Mouse (Mus musculus): ENCODE measurements around the gene Gm17482.
"Not testable (repeated sequence)": the region's sequence is repeated elsewhere in the genome, so short reads cannot be mapped to it uniquely, and the experiment has no call there.

The Gm17482 gene

DNA sequence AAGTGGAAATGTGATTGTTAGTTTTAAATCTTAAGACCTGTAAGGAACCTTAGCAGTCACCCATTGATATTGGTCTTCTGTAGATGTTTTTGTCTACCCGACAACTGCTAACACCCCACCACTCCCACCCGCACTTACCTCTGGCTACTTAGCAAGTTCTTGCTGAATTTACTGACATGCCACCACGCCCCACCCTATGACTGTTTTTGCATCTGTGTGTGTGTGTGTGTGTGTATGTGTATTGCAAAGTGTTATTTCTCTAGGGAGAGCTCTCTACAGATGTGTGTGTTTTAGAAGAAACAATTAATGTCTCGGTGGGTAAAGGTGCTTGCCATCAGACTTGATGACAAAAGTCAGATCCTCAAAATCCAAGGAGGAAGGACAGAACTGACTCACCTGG lies at the start of gene Gm17482:
Gm17482 (plus strand) TSS at position 301 of the 400 bp plus-strand sequence.
- DNase-seq (ENCODE audit: low spot score) = no peak

- no peak for DNase-seq (ENCODE audit: low spot score)
Observed at GRCm38 (mm10) chr6:115178826-115179225, 48.3 kb upstream of the Gm17482 start.

DNA sequence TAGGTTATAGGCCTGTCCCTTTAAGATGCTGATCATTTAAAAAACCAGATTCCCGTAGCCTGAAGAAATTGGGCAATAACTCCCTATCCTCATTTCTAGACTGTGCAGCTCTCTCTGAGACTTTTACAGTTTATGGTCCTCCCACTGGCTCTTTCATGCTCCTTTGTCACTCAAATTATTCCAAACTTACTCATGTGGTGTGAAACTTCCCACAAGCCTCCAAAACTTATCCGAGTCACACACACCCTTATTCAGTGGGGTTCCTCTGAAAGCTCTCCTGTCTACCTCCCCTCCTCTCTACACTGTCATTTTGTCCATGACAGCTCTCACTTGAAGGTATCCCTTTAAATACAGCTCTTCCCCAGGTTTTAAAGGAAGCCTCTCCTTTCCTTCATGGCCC lies 46.0 kb upstream of the Gm17482 start:
- DNase-seq (ENCODE audit: low spot score) = no peak

- DNase-seq (ENCODE audit: low spot score) = no peak
Observed at GRCm38 (mm10) chr6:115191111-115191510, 36.0 kb upstream of the Gm17482 start.

DNA sequence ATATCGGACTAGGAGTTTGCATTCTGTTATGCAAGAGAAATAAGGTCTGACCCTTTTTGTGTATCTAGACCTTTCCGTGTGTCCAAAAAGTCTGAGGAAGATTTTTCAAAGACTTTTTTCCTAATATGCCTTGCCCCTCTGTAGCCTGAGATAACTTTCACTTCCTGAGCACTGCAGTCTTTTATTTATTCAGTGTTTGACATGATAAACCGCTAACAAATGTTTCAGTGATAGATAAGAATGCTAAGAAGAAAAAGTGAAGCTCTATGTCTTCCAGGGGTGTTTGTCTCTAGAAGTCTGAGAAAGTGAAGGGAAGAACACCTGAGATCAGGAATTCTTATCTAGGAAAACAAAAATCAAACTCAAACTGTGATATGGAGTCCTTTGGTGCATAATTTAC lies 26.4 kb upstream of the Gm17482 start:
- no peak for DNase-seq (ENCODE audit: low spot score)

- no peak for DNase-seq (ENCODE audit: low spot score)
Observed at GRCm38 (mm10) chr6:115203029-115203428, 24.1 kb upstream of the Gm17482 start.

DNA sequence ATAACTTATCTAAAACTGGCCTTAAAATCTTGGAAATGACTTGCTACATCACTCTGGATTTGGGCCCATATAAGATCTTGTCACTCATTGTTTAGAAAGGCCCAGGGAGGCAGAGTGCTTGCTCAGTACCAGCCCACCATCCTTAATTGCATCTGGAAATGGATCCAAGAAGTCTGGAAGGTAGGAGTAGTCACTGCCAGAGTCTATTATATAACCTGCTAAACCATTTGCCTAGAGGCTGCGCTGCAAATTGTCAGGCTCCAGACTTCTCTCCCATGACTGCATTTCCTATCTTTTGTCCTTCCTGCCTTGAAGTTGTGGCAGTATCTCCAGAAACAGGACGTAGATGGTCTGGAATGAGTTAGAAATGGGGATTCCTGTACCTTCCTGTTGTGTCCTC lies 17.0 kb upstream of the Gm17482 start:
- no peak for DNase-seq (ENCODE audit: low spot score)

GRCm38 (mm10) chr6:115210820-115211219 lies 16.3 kb upstream of the Gm17482 start:
- no peak for DNase-seq (ENCODE audit: low spot score)

DNA sequence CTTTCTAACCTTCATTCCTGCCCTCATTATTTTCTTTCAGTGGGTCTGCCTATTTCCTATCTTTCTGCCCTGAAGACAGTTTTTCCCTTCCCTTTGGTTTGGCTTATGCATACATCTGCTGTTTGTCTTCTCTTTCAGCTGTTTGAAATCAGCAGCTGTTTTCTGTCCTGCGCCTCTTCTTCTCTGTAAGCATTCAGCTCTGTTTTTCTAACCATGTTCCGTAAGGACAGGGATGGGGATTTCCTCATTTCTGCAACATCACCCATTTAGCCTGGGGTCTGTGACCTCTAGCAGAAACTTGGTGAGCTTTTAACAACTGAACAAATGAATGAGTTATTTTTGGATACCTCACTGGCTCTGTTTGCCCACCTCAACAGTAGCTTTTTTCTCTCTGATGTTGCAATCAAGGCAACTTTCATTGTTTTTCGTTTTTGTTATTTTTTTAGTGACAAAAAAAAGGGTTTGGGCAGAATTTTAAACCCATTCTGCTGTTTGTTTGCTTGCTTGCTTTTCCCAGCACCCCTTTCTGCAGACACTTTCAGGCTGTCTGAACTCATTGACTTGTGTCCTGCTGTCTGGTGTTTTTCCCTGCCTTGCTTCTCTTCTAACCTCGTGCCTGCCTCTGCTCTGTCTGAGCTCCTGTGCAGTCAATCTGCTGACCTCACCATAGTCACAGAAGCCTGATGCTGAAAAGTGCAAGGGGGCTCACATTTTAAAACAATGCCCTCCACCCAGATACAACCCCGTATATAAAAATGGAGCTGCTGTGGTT lies 14.8 kb upstream of the Gm17482 start:
- DNase-seq (ENCODE audit: low spot score) = no peak

DNA sequence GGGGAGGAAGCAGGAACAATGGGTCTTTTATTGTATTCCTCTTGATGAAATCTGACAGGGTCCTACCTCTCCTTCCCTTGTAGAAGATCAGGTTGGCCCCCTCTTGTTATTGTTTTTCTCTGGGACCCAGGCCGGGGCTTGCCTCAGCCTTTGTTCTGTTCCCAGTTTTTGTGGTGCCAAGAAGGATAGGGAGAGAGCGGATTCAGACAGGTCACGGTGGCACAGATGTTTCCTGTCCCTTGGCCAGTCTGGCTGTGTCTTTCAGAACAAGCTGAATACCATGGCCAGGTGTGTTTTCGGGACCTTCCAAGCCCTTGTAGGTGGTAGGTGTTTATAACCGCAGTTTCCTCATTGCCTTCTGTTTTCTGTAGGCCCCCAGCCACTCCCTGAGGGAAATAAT lies 14.0 kb upstream of the Gm17482 start:
- DNase-seq (ENCODE audit: low spot score) = no peak

DNA sequence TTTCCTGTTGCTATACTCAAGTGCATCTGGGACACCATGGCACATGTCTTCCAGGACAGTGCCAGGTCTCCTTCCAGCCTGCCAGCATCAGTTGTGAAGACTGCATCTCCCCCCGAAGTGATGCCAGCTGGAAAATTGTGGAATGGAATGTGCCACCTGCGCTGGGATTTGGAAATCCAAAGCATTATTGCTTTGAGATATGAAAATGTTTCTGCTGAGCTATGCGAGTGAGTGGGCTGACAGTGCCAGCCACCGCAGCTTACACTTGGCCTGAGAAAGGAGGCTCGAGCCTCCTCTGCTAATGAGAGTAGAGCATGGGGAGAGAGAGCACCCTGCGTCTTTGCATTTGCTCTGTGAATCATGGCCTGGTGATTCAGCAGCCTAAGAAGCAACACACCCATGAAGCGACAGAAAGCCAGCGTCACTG lies 5.9 kb upstream of the Gm17482 start:
- DNase-seq (ENCODE audit: low spot score) = no peak

DNA sequence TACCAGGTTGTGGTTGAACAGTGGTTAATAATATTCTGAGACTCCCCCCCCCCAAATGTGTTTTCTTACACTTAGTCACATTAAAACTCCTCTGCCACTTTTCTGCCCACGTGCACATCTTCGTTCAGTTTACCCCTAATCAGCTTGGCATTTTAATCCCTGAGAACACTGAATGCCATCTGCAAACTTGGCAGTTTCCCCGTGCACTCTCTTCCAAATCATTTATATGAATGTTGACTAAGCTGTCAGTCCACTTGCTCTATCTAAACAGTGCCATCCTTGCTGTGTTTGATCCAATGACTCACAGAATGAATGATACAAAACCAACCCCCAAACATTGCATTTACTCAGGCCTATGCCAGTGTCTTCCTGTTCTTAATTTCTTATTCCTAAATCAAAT lies 1.6 kb upstream of the Gm17482 start:
- DNase-seq (ENCODE audit: low spot score) = no peak

DNA sequence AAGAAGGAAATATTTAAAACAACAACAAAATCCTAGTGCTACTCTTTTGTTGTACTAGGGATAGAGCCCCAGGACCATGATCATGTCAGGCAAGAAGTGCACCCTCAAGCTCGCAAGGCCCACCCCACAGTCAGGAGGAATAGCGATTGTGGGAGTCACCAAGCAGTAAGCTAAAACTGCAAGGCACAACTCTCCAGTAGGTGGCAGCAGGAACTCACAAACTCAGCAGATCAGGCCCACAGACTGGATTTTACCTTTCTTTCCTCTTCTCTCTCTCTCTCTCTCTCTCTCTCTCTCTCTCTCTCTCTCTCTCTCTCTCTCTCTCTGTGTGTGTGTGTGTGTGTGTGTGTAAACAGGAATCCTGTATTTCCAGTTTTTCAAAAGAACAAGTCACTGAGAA lies 386 bp downstream of the Gm17482 start:
- DNase-seq (ENCODE audit: low spot score) = peak; percentile 9

GRCm38 (mm10) chr6:115230557-115230956 lies 3.4 kb downstream of the Gm17482 start:
- no peak for DNase-seq (ENCODE audit: low spot score)

DNA sequence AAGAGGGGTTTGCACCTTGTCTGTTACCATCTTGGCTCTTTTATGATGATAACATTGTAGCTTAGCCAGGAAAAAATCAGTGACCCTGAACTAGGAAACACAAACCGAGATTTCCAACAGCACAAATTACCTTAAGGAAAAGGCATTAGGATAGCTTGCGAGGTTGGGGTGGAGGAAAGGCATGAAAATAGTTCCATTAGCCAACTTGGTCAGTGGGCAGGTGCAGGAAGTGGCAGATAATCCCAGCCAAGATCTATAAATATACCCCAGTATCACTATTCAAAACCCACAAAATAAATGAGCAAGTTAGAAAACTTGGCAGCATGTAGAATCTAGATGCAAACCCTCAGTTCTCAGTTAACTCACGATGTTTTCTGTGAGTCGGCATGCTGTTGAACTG lies 4.7 kb downstream of the Gm17482 start:
- DNase-seq (ENCODE audit: low spot score) = no peak

- DNase-seq (ENCODE audit: low spot score) = no peak
Observed at GRCm38 (mm10) chr6:115232562-115232961, 5.4 kb downstream of the Gm17482 start.

- DNase-seq (ENCODE audit: low spot score) = no peak
Observed at GRCm38 (mm10) chr6:115238031-115239027, 11.2 kb downstream of the Gm17482 start.

DNA sequence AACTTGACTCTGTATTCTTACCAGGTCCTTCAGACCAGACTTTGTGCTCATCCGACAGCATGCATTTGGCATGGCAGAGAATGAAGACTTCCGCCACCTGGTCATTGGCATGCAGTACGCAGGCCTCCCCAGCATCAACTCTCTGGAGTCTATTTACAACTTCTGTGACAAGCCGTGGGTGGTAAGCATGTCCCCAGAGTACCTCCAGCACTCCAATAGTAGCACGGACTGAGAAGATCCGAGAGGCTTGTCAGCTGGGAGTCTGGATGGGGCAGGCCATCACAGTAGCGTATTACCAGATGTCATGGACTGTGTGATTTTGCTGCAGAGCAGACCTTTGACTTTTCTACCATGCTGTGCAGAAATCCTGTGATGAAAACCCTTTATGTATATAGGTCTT lies 12.2 kb downstream of the Gm17482 start:
- DNase-seq (ENCODE audit: low spot score) = no peak

- DNase-seq (ENCODE audit: low spot score) = not testable (repeated sequence)
Observed at GRCm38 (mm10) chr6:115240431-115240830, 13.3 kb downstream of the Gm17482 start.

- DNase-seq (ENCODE audit: low spot score) = no peak
Observed at GRCm38 (mm10) chr6:115241131-115241699, 14.1 kb downstream of the Gm17482 start.

DNA sequence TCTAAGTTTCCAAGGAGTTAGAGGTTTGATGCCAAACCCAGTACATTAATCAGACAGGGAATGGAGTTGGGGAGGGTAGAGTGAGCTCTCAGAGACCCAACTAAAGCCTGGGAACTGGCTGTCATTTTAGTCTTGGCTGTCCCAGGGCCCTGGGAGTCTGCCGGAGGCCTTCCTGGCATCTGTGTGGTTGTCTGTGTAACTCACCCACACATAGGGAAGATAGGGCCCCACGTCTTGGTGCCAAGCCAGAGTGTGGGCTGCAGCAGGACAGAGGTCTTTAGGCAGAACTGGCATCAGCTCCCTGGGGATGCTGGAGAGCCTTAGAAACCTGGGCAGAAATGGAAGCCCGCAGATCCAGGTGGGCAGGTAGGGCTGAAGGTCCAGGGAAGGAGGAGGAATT lies 14.8 kb downstream of the Gm17482 start:
- DNase-seq (ENCODE audit: low spot score) = no peak

GRCm38 (mm10) chr6:115244222-115244621 lies 17.1 kb downstream of the Gm17482 start:
- DNase-seq (ENCODE audit: low spot score) = no peak

All from spleen, adult 12 weeks (tissue).